Comparison of ENCODE assay signal across 8 mouse cellular contexts in the genomic region with DNA sequence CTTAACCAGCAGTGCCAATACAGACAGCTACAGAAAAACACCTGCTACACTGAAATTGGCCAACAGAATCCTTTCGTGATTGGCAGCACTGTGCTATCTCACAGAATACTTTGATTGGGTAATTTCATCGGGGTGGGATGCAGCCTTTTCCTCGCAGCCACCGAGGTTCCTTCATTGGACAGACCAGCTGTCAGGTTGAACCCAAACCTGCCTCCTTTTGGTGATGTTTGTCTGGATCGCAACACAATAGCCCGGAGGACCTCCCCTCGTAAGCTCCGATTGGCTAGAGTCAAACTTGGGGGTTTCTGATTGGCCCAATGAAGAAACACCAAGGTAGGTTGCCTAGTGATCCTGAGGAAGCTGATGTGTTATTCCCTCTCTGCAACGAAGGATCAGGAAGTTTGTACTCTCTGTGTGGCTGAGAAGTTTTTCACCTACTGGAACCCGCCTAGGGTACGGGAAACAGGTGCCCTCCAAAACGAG. TPM values are rescaled to one million over a fixed set of nuclear protein-coding genes. Genes with fewer than 3 reads are reported as not detected.
DNase-seq lines count a peak whose midpoint lies in the region; ATAC-seq and TF ChIP-seq lines count a peak whose summit lies in the region.

Golph3l (plus strand) TSS at position 331 of the 483 bp plus-strand sequence.

- peak within 1 kb of the TSS; percentile 69 for H3K9ac ChIP-seq in embryonic facial prominence, embryonic 14.5 days (ENCODE audit: low read depth, low read length)
- H3K9ac ChIP-seq in heart, adult 2 months (ENCODE audit: low read depth, low read length): peak within 1 kb of the TSS; percentile 83
- H3K9ac ChIP-seq in limb, embryonic 13.5 days: peak within 1 kb of the TSS; percentile 75
- H3K9ac ChIP-seq in midbrain, embryonic 16.5 days (ENCODE audit: low read depth, low read length): peak within 1 kb of the TSS; percentile 75

- H3K36me3 ChIP-seq in embryonic facial prominence, embryonic 14.5 days (ENCODE audit: control insufficient read depth, insufficient read depth, low read length): peaks cover 27% of the 10 kb centered on the region
- peaks cover 2% of the 10 kb centered on the region; the same call in 1 of the 2 replicates for H3K36me3 ChIP-seq in heart, adult 2 months (ENCODE audit: control insufficient read depth, insufficient read depth, low read length)
- peaks cover 19% of the 10 kb centered on the region for H3K36me3 ChIP-seq in limb, embryonic 13.5 days
- H3K36me3 ChIP-seq in midbrain, embryonic 16.5 days (ENCODE audit: control insufficient read depth, insufficient read depth, low read length): peaks cover 7% of the 10 kb centered on the region

- intact Hi-C loops in heart, adult 2 months (cut with DNase I): loop anchor here (5.0 to 10.0 kb wide), 2 partner anchors 89 to 154 kb away; partner anchors contain the start of gene Arnt

- H3K9me3 ChIP-seq in embryonic facial prominence, embryonic 14.5 days (ENCODE audit: control insufficient read depth, low read length): no peaks in the 10 kb centered on the region
- H3K9me3 ChIP-seq in limb, embryonic 13.5 days: no peaks in the 10 kb centered on the region
- no peaks in the 10 kb centered on the region for H3K9me3 ChIP-seq in midbrain, embryonic 16.5 days (replicated peaks; ENCODE audit: control insufficient read depth, low read length, poor library complexity, severe bottlenecking)

- H3K27me3 ChIP-seq in embryonic facial prominence, embryonic 14.5 days (replicated peaks; ENCODE audit: control insufficient read depth, insufficient read depth, low read length): no peaks in the 10 kb centered on the region
- no peaks in the 10 kb centered on the region for H3K27me3 ChIP-seq in heart, adult 2 months (ENCODE audit: control insufficient read depth, insufficient read depth, low read length)
- H3K27me3 ChIP-seq in limb, embryonic 13.5 days: no peaks in the 10 kb centered on the region
- H3K27me3 ChIP-seq in midbrain, embryonic 16.5 days (ENCODE audit: control insufficient read depth, insufficient read depth, low read depth, low read length): no peaks in the 10 kb centered on the region

- peak within 1 kb of the TSS; percentile 75 for H3K4me2 ChIP-seq in embryonic facial prominence, embryonic 14.5 days (ENCODE audit: low read depth, low read length)
- H3K4me2 ChIP-seq in limb, embryonic 13.5 days (replicated peaks): peak within 1 kb of the TSS; percentile 74
- H3K4me2 ChIP-seq in midbrain, embryonic 16.5 days (ENCODE audit: low read length): peak within 1 kb of the TSS; percentile 81

- TF ChIP-seq EP300 in heart, adult 2 months (IDR thresholded peaks at IDR 0.05; ENCODE audit: insufficient read depth, low read depth, low read length): 0 out of 2 replicates have a peak, but pooled peaks have one; percentile 21

- peak; percentile 100 for ATAC-seq in embryonic facial prominence, embryonic 14.5 days (ENCODE audit: low read depth)
- peak; percentile 100 for ATAC-seq in limb, embryonic 13.5 days (ENCODE audit: low FRiP score, low read depth)
- ATAC-seq in midbrain, embryonic 16.5 days: peak; percentile 100

- DNase-seq in 3T3-L1 (ENCODE audit: low read depth, low spot score): peak; percentile 99
- peak; percentile 49 to 89 for DNase-seq in adrenal gland, postnatal 4 days (ENCODE audit: low spot score in 2 of 2)
- peak; percentile 99 for DNase-seq in embryonic facial prominence, embryonic 14.5 days (ENCODE audit: low spot score)
- peak; percentile 91 to 97 for DNase-seq in heart, adult 2 months
- DNase-seq in kidney, adult 8-10 months: peak; percentile 97 to 99
- peak; percentile 91 to 92 for DNase-seq in spleen, postnatal 10 days (ENCODE audit: low spot score in 2 of 2)

- H3K4me1 ChIP-seq in embryonic facial prominence, embryonic 14.5 days (ENCODE audit: control insufficient read depth, insufficient read depth, low read length): peaks cover 8% of the 10 kb centered on the region
- H3K4me1 ChIP-seq in heart, adult 2 months (ENCODE audit: control insufficient read depth, insufficient read depth, low read length): no peaks in the 10 kb centered on the region
- peaks cover 9% of the 10 kb centered on the region for H3K4me1 ChIP-seq in limb, embryonic 13.5 days
- H3K4me1 ChIP-seq in midbrain, embryonic 16.5 days (ENCODE audit: control insufficient read depth, insufficient read depth, low read length): peaks cover 5% of the 10 kb centered on the region

- H3K27ac ChIP-seq in embryonic facial prominence, embryonic 14.5 days (replicated peaks; ENCODE audit: low read depth, low read length): peak within 1 kb of the TSS; percentile 42
- H3K27ac ChIP-seq in heart, adult 2 months: peak within 1 kb of the TSS; percentile 77
- 0 out of 2 replicates have a peak within 1 kb of the TSS, but pooled peaks have one; percentile 33 for H3K27ac ChIP-seq in limb, embryonic 13.5 days
- H3K27ac ChIP-seq in midbrain, embryonic 16.5 days (ENCODE audit: low read length): peak within 1 kb of the TSS; percentile 75

- TF ChIP-seq POLR2A in heart, adult 2 months (IDR thresholded peaks at IDR 0.05; ENCODE audit: insufficient read depth, low read depth, low read length): peak; percentile 64

- H3K4me3 ChIP-seq in embryonic facial prominence, embryonic 14.5 days (ENCODE audit: low read depth, low read length): peak within 1 kb of the TSS; percentile 66
- H3K4me3 ChIP-seq in heart, adult 2 months: peak within 1 kb of the TSS; percentile 84
- H3K4me3 ChIP-seq in limb, embryonic 13.5 days: peak within 1 kb of the TSS; percentile 69
- peak within 1 kb of the TSS; percentile 81 for H3K4me3 ChIP-seq in midbrain, embryonic 16.5 days (ENCODE audit: low read depth, low read length)

- WGBS in embryonic facial prominence, embryonic 14.5 days: under 1% methylated on average over 12 of the region's 12 CpGs
- under 1% methylated on average over 12 of the region's 12 CpGs for WGBS in heart, adult 2 months
- 0% methylated on average over 12 of the region's 12 CpGs for WGBS in limb, embryonic 13.5 days
- WGBS in midbrain, embryonic 16.5 days: 0% methylated on average over 12 of the region's 12 CpGs

- H3K79me2 ChIP-seq in heart, adult 2 months (replicated peaks; ENCODE audit: control insufficient read depth, insufficient read depth, low read length): no peaks in the 10 kb centered on the region

- TF ChIP-seq CTCF in heart, adult 2 months (IDR thresholded peaks at IDR 0.05): peak; percentile 20; the same call in 1 of the 2 replicates

RNA-seq across cellular contexts. Expression of gene Golph3l, which starts in this region (rescaled TPM):
- total RNA-seq in adrenal gland, postnatal 4 days (2021): 10 to 100 TPM; 45.6 to 46.4 TPM
- 27.9 and 33.3 TPM in 2 replicates for polyA plus RNA-seq in embryonic facial prominence, embryonic 14.5 days (2014; fragmentation: Nextera tagmentation; extraction: Ambion mirVana)
- 10 to 100 TPM; 15.6 to 17.8 TPM for total RNA-seq in heart, adult 2 months (2021)
- 6.0 and 11.5 TPM in 2 replicates for polyA plus RNA-seq in heart, adult 2 months (2012; rRNA removed)
- polyA plus RNA-seq in limb, embryonic 13.5 days (2015; fragmentation: Nextera tagmentation; extraction: Ambion mirVana): 32.3 and 33.6 TPM in 2 replicates
- polyA plus RNA-seq in midbrain, embryonic 16.5 days (2015; fragmentation: Nextera tagmentation; extraction: Ambion mirVana): 27.0 and 28.5 TPM in 2 replicates

Comparison
In these comparisons a context has a peak if more than half of its experiments do, and no peak if none do; other contexts are left out.
1. Peak in every context shown above with its lines: DNase-seq, ATAC-seq, H3K4me3 ChIP-seq and H3K27ac ChIP-seq.